Mouse (Mus musculus) heart, postnatal 0 days (tissue): ENCODE measurements at regions not wholly inside any gene's neighbourhood (a gene's known extent, or its start where the extent isn't known, plus 50 kb on each side); places are given as distances from the start of the nearest gene placed in this dataset.

ENCODE experiments used
- CTCF ChIP-seq: IDR thresholded peaks from 2 replicates; pipeline ENCODE4 v1.5.1; 2016; ENCODE audit warnings: antibody characterized with exemption, control low read depth, low read depth
- EP300 ChIP-seq: IDR thresholded peaks from 2 replicates; pipeline ENCODE4 v1.6.1; 2016; ENCODE audit warnings: antibody characterized with exemption, low read depth

DNA sequence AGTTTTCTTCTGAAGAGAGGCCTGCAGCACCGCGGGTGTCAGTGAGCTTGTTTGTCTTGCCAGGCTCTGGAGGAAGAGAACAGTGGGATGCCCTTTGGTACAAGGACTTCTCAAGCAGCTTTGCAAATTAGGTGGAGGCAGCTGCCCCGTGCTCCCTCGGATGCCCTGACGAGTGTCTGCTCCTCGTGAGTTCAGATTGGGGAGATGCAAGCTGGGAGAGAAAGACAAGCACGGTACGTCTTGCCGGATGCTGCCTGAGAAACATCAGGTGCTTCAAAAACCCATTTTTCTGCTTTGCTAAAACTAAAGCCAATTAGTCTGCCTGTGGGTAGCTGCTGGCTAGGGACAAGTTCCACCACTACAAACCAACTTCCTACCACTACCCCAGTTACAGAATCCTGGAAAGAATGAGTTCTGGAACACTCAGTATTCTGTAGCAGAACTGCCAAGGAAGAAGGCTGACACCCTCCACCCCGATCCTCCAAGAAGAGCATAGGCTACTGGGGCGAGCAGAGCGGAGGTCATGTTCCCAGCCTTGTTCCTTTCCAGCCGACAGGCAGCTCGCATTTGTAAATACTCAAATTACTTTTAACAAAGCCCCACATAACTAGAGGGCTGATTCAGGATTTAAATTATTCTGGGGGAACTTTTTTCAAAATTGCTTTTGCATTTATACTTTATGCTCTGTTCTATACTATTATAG is 245.3 kb downstream of the Rngtt start:
- no peak for TF ChIP-seq CTCF
- no peak for TF ChIP-seq EP300
